In the genomic region with DNA sequence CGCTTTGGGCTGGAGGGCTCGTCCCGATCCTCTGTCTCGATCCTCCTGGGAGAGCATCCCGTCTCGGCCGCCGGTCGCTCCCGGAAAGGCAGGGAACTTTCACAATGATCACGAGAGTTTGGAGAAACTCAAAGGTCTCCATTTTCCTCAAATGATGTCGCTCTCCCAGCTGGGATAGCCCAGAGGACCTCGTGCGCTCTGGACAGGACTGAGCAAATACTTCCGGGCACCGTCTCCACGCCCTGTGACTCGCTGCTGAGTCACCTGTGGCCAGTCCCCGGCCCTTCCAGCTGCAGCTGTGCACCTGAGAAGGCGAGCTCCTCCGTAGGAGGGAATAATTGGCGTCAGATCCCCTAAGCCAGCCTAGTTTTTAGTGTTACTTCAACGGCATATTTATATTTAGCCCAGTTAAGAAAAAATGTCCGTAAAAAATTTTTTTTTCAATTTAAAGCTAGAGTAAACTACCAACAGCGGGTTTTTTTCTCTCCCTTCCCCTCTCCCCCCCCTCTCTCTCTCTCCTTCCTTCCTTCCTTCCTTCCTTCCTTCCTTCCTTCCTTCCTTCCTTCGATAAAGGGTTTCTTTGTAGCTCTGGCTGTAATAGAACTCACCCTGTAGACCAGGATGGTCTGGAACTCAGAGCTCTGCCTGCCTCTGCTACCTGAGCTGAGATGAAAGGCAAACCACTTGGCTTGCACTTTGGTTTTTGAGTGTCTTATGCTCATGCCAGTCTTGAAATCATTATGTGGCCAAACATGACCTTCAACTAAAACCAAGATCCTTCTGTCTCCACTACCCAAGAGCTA, we compare ENCODE assay signal across 1 mouse cellular context.
TF ChIP-seq lines count a peak whose summit lies in the region.

No protein-coding gene starts in this region.

TF ChIP-seq in MEL, 35 proteins besides CTCF, POLR2A, EP300 and RAD21 (continued from another document):
- TF ChIP-seq ETS1 (IDR thresholded peaks at IDR 0.05; ENCODE audit: low read depth, low read length) (0 out of 2 replicates have a peak, but pooled peaks have one; percentile 45), MYC (IDR thresholded peaks at IDR 0.05; ENCODE audit: low read depth, low read length) (no peak), USF1 (IDR thresholded peaks at IDR 0.05; ENCODE audit: low read depth, low read length) (0 out of 2 replicates have a peak, but pooled peaks have one; percentile 9), ELF1 (IDR thresholded peaks at IDR 0.05; ENCODE audit: low read depth, low read length) (peak; percentile 30; the same call in 1 of the 2 replicates), SIN3A (IDR thresholded peaks at IDR 0.05; ENCODE audit: low read length) (peak; percentile 29; the same call in 1 of the 2 replicates), TAL1 (IDR thresholded peaks at IDR 0.05; ENCODE audit: low read length) (no peak)
TF ChIP-seq in MEL: peak in this region for 6.
